Mouse (Mus musculus) R1 (cell line): Measurements from ENCODE around the gene Shc3.

Experiments
- DNase-seq: peaks from one replicate; pipeline ENCODE4 v3.0.0-alpha.2; 2018; ENCODE audit warnings: low read depth, low spot score

Gene Shc3

GRCm38 (mm10) chr13:51569685-51570068 is 458 bp upstream of the Shc3 start:
- DNase-seq, result no peak

DNA sequence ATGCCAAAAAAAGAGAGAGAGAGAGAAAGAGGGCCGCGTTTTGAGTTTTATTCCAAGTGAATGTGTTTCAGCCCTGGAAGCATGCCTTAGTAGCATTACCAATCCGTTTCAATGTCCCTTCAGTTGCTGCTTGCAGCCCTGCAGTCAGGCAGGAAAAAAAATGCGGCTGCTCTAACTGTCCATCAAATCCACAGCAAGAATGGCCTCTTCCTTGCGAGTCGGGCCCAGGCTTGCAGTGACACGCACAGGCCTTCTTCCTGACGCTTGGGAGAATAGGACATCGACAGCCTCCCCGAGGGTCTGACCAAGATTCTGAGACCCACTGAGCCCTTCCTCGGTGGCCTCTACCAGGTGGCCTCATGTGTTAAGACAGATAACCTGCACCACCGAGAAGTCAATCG is 718 bp downstream of the Shc3 start:
- DNase-seq, result no peak

DNA sequence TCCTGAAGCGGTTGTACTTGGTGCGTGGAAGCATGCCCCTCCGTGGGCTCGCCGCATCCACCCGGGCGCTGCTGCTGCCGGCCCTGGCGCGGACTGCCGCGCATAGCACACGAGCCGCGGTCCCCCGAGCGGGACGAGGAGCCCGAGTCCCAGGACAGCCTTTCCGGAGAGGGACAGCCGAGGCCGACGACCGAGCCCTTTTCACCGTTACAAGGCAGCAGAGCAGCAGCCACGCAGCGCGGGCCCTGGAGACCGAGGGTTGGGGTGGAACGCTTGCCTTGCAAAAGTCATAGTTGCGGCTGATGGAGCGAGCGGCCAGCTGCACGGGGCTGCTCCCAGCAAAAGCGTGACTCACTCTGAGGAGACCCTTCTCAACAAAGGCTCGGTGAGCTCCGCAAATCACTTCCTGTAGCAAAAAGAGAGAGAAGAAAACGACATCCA is 1.8 kb downstream of the Shc3 start:
- DNase-seq, result peak; percentile 40

- DNase-seq, result no peak
Observed at GRCm38 (mm10) chr13:51567078-51567395, 2.2 kb downstream of the Shc3 start.

- no peak for DNase-seq
Observed at GRCm38 (mm10) chr13:51566371-51567077, 2.7 kb downstream of the Shc3 start.

DNA sequence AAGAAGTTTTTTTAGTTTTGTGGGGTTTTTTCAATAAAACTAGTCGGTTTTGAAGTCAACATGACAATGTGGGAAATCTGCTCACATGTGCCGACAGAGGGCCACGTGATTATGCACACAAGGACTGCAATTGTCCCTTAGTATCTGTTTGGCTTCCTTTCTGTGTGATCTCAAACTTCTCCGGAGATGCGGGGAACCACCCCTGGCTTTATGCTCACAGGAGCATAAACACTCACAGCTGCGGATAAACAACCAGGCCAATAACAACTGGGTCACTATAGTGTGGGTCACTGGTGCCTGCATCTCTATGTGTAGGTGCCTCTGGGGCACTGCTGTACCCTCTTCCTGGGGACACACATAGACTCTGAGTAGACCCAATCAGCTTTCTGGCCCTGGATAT is 4.5 kb downstream of the Shc3 start:
- no peak for DNase-seq

- peak; percentile 14 for DNase-seq
Observed at GRCm38 (mm10) chr13:51553343-51553742, 15.9 kb downstream of the Shc3 start.

- no peak for DNase-seq
Observed at GRCm38 (mm10) chr13:51552233-51552632, 17.0 kb downstream of the Shc3 start.

- DNase-seq, result no peak
Observed at GRCm38 (mm10) chr13:51551824-51552223, 17.4 kb downstream of the Shc3 start.

- DNase-seq, result no peak
Observed at GRCm38 (mm10) chr13:51539816-51540215, 29.4 kb downstream of the Shc3 start.

DNA sequence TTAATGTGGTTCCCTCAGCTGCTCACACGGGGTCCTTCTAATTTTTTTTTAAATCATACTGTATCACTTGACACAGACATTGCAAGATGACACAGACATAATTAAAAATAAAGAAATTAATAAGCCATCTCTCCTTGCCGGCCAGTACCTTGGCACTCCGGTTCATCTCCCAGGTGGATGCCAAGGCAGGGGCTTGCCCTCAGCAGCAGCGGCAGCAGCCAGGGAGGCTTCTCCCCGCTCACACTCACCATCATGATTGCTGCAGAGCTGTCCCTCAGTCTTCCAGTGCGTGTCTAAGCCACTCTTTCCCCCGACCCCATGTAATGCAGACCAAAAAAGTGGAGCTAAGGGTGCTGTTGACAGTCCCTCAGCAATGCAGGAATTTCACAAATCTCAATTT is 33.9 kb downstream of the Shc3 start:
- no peak for DNase-seq

- no peak for DNase-seq
Observed at GRCm38 (mm10) chr13:51526480-51526879, 42.7 kb downstream of the Shc3 start.

DNA sequence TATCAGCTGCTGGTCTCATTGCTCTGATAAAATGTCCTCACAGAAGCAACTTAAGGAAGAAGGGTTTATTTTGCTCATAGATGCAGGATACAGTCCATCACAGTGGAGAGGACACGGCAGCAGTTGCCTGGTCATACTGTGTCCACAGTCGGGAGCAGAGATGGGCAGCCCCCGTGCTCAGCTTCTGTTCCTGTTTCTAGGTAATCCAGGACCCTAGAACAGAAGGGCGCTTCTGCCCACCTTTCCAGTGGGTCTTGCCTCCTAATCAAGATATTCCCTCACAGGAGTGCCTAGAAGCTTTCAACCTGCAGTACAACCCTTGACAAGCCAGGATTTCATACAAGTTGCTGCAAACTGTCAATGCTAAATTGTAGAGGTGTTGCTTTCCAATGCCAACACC is 44.9 kb downstream of the Shc3 start:
- no peak for DNase-seq

- no peak for DNase-seq
Observed at GRCm38 (mm10) chr13:51523311-51523710, 45.9 kb downstream of the Shc3 start.

DNA sequence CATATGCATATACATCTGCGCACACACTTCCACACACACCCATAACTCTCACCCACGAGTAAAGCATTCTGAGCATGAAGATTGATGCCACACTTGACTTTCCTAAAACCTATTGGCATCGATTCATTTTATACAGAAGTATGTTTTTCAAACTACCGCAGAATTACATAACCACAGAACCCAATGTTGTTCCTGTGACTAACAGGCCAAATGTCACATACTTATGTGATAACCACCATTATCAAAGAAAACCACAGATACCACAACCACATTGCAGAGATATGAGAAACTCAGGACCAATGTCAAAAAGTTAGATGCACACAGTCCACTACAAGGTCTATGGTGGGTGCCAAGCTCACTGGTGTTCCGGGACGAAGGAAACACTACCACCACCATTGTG is 50.3 kb downstream of the Shc3 start:
- DNase-seq, result no peak

- DNase-seq, result peak; percentile 52
Observed at GRCm38 (mm10) chr13:51517943-51518342, 51.3 kb downstream of the Shc3 start.

DNA sequence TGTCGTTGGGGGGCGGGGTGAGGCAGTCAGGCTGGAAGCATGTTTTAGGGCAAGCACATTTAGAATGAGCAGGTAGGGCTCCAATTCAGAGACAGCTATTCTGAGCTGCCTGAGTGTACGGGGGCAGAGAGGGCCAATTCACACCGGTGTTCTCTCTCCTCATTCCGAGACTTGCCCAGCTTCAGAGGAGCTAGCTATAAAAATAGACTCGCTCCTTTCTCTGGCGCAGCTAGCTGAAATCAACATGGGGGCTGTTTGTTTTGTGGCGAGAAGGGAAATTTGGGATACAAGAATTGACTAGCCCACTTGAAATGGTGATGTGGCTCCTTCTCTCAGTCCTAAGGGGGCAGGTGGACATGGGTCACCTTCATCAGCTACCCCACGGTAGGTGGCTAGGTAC is 60.4 kb downstream of the Shc3 start:
- no peak for DNase-seq

DNA sequence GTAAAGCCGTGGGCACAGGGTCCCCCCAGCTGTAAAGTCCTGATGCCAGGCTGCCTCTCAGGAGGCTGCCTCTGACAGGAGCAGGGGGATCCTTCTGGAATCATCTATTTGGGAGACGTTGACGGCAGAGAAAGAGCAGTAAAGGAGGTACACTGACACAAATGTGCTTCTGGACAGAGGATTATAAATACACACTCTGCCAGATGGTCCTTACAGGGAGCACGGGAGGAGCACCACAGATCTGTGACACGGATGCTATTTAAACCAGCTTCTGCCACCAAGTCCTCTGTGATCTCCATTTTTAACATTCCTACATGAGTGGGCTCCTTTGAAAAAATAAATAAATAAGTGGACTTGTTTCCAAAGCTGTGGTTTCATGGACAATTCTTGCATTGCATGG is 63.5 kb downstream of the Shc3 start:
- DNase-seq, result no peak

GRCm38 (mm10) chr13:51499769-51500168 is 69.5 kb downstream of the Shc3 start:
- no peak for DNase-seq

GRCm38 (mm10) chr13:51493676-51494075 is 75.5 kb downstream of the Shc3 start:
- DNase-seq, result no peak

GRCm38 (mm10) chr13:51491649-51492435 is 77.4 kb downstream of the Shc3 start:
- DNase-seq, result peak; percentile 57

DNA sequence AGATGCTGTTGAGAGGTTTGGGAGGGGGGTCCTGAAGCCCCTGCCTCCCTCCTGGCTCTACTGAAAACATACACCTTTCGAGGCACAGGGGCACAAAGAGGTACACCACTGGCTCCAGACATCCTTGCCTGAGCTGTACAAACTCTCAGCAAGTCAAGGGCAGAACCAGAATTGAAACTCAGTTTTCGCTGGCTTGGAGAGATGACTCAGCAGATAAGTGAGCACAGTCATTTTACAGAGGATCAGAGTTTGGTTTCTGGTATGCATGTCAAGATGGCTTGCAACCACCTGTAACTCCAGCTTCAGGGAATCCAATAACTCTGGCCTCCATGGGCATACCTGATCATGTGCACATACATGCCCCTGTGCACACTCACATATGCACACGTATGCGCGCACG is 79.0 kb downstream of the Shc3 start:
- DNase-seq, result peak; percentile 23

GRCm38 (mm10) chr13:51488945-51489344 is 80.3 kb downstream of the Shc3 start:
- peak; percentile 28 for DNase-seq
